Mouse (Mus musculus): ENCODE data around the gene Gcdh.

Gene Gcdh

DNA sequence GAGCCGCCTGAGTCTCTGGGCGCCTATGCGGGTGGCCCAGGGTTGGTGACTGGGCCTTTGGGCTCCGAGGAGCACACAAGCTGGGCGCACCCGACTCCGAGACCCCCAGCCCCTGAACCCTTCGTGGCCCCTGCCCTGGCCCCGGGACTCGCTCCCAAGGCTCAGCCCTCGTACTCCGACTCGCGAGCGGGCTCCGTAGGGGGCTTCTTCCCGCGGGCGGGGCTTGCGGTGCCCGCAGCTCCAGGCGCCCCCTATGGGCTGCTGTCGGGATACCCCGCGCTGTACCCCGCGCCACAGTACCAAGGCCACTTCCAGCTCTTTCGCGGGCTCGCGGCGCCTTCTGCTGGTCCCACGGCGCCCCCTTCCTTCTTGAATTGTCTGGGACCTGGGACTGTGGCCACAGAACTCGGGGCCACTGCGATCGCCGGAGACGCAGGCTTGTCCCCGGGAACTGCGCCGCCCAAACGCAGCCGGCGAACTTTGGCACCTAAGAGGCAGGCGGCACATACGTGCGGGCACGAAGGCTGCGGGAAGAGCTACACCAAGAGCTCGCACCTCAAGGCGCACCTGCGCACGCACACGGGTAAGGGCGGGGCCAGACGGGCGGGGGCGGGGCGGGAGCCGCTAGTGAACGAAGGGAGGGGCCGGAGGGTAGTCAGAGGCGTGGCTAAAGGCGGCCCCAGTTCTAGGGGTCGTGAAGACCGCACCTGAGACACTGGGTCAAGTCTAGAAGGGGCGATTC is 9.4 kb upstream of the Gcdh start:
- Histone ChIP-seq H3K36me3 (ENCODE audit: control insufficient read depth, insufficient read depth, low read length, poor library complexity, severe bottlenecking) (no peaks in the 10 kb centered on the region), H3K27me3 (ENCODE audit: control insufficient read depth, insufficient read depth, low read length, poor library complexity, severe bottlenecking) (no peaks in the 10 kb centered on the region)
- peak; percentile 92 for DNase-seq (ENCODE audit: low read depth, low spot score)

DNA sequence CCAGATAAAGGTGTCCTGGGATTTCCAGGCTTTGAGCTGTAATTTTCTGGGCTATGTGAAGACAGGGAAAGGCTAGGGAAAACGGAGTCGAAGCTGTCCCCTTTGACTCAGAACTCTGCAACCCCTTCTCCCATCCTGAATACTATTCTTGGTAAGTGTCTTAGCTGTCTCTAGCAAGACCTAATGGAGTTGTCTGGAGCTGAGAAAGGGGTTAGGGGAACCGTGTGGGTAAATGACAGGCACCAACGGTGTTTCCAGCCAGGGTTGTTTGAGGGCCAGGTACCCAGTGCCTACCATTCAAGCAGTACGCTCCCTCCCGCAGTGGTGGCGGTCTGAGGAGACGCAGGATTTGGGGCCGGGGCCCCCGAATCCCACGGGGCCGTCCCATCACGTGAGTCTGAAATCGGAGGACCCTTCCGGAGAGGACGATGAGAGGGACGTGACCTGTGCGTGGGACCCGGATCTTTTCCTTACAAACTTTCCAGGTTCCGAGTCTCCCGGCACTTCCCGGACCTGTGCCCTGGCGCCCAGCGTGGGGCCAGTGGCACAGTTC is 8.7 kb upstream of the Gcdh start:
- H3K27me3 ChIP-seq (ENCODE audit: control insufficient read depth, insufficient read depth, low read length, poor library complexity, severe bottlenecking), result no peaks in the 10 kb centered on the region
- DNase-seq (ENCODE audit: low read depth, low spot score), result no peak
- no peaks in the 10 kb centered on the region for H3K36me3 ChIP-seq (ENCODE audit: control insufficient read depth, insufficient read depth, low read length, poor library complexity, severe bottlenecking)

DNA sequence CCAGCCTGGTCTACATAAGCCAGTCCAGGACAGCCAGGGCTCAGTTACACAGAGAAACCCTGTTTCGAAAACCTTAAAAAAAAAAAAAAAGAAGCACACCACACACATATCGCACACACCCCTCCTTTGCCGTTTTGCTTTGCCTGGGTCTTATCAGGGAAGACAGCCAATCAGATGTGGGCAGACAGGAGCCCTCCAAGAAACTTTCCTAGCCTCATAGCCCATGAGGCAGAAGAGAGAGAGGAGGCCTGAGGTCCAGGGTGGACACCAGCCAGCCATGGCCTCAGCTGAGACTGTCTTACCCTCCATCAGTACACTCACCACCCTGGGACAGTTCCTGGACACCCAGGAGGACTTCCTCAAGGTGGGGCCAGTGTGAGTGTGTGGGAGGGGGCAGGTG is 8.0 kb upstream of the Gcdh start, which contains the start of gene Klf1:
Klf1 (plus strand) TSS at position 177 of the 400 bp plus-strand sequence.
- no peak for DNase-seq (ENCODE audit: low read depth, low spot score)
- Histone ChIP-seq H3K27me3 (ENCODE audit: control insufficient read depth, insufficient read depth, low read length, poor library complexity, severe bottlenecking) (no peaks in the 10 kb centered on the region), H3K36me3 (ENCODE audit: control insufficient read depth, insufficient read depth, low read length, poor library complexity, severe bottlenecking) (no peaks in the 10 kb centered on the region)

DNA sequence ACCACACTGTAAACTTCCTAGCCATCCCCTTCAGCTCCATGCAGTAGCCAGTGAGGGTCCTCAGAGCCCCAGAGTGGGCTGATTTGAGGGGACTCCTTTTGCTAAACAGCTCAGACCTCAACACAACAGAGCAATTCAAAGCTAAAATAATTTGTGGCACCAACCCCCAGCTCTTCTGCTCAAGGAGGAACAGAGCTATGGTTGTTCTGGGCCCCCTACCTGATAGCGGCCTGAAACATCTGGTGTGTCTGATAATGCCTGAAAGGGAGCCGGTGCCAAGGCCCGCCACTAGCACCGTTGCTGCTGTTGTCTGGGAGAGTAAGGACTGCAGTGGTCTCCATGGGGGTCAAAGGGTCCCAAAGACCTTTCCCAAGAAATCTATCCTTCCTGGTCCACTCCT is 7.3 kb upstream of the Gcdh start:
- no peaks in the 10 kb centered on the region for H3K27me3 ChIP-seq (ENCODE audit: control insufficient read depth, insufficient read depth, low read length, poor library complexity, severe bottlenecking)
- no peak for DNase-seq (ENCODE audit: low read depth, low spot score)
- H3K36me3 ChIP-seq (ENCODE audit: control insufficient read depth, insufficient read depth, low read length, poor library complexity, severe bottlenecking), result no peaks in the 10 kb centered on the region

DNA sequence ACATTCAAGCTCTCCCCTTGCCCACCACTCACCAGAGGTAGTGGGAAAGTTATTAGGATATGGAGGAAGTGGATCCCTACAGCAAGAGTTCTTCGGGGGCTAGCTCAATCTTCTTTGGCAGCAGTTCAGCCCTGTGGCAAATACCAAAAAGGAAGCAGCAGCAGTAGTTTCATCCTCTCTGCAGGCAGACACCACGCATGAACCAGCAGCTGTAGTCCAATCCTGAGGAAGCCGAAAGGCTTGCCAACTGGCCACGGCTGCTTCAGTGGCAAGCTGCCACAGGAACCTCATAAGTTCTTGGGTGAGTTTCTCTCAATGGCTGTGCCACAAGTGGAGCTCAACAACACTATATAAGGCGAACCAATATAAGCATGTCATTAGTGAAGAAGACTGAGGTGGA is 2.2 kb upstream of the Gcdh start:
- no peak for DNase-seq (ENCODE audit: low read depth, low spot score)
- H3K36me3 ChIP-seq (ENCODE audit: control insufficient read depth, insufficient read depth, low read length, poor library complexity, severe bottlenecking), result no peaks in the 10 kb centered on the region
- H3K27me3 ChIP-seq (ENCODE audit: control insufficient read depth, insufficient read depth, low read length, poor library complexity, severe bottlenecking), result no peaks in the 10 kb centered on the region

DNA sequence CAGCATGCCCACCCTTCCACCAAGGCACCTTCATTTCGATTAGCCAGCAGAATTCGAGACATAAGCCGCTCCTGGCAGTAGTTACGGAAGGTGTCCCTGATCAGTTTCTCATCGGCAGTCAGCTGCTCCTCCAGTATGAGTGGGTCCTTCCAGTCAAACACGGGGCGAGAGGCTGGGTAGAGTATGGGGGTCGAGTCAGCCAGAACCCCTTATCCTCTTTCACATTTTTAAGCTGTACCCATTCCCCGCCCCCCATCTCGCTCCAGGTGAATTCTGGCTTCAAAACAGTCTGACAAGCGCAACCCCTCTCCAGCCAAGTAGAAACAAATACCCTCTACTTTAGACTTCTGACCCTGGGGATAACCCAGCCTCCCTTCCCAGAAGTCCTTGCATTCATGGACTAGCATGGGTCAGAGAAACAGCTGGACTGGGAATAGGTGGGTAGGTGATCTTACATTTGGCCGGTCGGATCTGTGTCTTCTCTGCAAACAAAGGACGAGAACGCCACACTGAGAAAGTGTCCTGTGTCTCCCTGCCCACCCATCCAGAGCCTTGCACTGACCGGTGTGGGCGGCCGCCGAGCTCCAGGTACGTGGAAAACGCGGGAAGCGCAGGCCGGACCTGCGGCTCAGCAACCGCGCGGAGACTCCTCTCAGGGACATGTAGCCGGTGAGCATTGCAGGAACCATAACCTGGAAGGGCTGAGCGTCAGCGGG is 570 bp downstream of the Gcdh start:
- no peak for DNase-seq (ENCODE audit: low read depth, low spot score)

DNA sequence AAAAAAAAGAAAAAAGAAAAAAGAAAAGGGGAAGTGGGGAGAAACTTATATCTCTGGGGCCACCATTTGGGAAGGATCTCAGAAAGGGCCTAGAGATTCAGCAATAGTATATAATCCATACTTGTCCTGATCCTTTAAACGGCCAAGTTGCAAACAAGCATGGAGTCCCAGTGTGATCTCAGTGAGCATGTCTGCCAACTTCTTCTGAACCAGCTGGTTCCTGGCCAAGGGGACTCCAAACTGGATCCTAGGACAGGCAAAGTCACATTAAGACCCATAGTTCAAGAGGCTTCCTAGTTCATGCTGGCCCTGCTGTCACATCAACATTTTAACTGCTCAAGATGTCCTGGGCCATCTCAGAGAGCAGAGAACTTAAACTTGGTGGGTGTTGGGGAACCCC is 4.6 kb downstream of the Gcdh start:
- Histone ChIP-seq H3K27me3 (ENCODE audit: control insufficient read depth, insufficient read depth, low read length, poor library complexity, severe bottlenecking) (no peaks in the 10 kb centered on the region), H3K36me3 (ENCODE audit: control insufficient read depth, insufficient read depth, low read length, poor library complexity, severe bottlenecking) (no peaks in the 10 kb centered on the region)
- no peak for DNase-seq (ENCODE audit: low read depth, low spot score)

More for the DNA sequence above, 570 bp downstream of the Gcdh start:
- Histone ChIP-seq H3K27me3 (ENCODE audit: control insufficient read depth, insufficient read depth, low read length, poor library complexity, severe bottlenecking) (no peaks in the 10 kb centered on the region), H3K36me3 (ENCODE audit: control insufficient read depth, insufficient read depth, low read length, poor library complexity, severe bottlenecking) (no peaks in the 10 kb centered on the region)

DNA sequence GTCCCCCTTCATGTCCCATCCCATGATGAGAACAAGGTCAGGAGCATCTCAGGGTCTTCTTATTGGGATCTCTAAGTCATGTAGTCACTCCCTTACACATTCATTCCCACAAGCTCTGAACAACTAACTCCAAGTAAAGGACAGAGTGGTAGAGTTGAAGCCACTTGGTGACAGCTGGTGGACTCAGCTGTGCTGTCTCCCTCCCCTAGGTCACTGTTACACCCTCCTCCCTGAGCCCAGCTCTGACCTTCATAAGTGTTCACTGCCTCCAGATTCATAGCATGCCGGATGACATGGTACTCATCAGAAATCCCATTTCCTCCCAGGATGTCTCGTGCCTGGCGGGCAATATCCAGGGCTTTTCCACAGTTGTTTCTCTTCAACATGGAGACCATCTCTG is 5.4 kb downstream of the Gcdh start:
- DNase-seq (ENCODE audit: low read depth, low spot score), result no peak
- H3K27me3 ChIP-seq (ENCODE audit: control insufficient read depth, insufficient read depth, low read length, poor library complexity, severe bottlenecking), result no peaks in the 10 kb centered on the region
- H3K36me3 ChIP-seq (ENCODE audit: control insufficient read depth, insufficient read depth, low read length, poor library complexity, severe bottlenecking), result no peaks in the 10 kb centered on the region

DNA sequence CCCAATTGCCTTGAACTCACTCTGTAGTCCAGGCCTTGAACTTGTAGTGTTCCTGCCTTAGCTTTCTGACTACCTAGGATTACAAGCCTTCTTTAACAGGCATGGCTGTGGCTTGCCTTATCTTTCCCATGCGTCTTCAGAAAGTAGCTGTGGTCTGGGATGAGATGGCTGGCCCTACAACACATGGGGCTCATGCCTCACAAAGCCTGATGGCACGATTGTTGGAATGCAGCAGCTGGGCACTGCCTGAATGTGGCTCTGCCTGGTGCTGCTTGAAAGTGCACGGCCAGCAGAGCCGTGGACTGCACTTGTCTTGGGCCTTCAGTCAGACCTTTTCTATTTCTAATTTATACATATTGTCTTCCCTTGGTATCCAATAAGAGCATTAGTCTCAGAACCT is 9.0 kb downstream of the Gcdh start:
- no peaks in the 10 kb centered on the region for H3K36me3 ChIP-seq (ENCODE audit: control insufficient read depth, insufficient read depth, low read length, poor library complexity, severe bottlenecking)
- H3K27me3 ChIP-seq (ENCODE audit: control insufficient read depth, insufficient read depth, low read length, poor library complexity, severe bottlenecking), result no peaks in the 10 kb centered on the region
- DNase-seq (ENCODE audit: low read depth, low spot score), result no peak

DNA sequence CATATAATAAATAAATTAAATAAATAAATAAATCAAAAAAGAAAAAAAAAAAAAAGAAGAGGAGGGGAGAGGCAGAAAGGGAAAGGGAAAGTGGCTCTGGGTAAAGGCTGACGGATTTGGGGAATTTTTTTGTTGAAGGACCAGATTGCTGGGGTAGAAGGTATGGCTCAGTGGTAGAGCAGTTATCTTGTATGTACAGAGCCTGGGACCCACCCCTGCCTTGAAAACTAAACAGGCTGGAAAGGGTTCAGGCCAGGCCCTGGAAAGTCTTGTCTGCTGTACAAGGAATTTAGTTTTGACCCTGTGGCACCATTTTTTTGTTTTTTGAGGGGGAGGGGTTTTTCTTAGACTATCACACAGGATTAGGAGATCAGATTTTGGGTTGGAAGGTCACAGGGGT is 14.8 kb downstream of the Gcdh start:
- no peaks in the 10 kb centered on the region for H3K27me3 ChIP-seq (ENCODE audit: control insufficient read depth, insufficient read depth, low read length, poor library complexity, severe bottlenecking)
- DNase-seq (ENCODE audit: low read depth, low spot score), result no peak
- H3K36me3 ChIP-seq (ENCODE audit: control insufficient read depth, insufficient read depth, low read length, poor library complexity, severe bottlenecking), result no peaks in the 10 kb centered on the region

DNA sequence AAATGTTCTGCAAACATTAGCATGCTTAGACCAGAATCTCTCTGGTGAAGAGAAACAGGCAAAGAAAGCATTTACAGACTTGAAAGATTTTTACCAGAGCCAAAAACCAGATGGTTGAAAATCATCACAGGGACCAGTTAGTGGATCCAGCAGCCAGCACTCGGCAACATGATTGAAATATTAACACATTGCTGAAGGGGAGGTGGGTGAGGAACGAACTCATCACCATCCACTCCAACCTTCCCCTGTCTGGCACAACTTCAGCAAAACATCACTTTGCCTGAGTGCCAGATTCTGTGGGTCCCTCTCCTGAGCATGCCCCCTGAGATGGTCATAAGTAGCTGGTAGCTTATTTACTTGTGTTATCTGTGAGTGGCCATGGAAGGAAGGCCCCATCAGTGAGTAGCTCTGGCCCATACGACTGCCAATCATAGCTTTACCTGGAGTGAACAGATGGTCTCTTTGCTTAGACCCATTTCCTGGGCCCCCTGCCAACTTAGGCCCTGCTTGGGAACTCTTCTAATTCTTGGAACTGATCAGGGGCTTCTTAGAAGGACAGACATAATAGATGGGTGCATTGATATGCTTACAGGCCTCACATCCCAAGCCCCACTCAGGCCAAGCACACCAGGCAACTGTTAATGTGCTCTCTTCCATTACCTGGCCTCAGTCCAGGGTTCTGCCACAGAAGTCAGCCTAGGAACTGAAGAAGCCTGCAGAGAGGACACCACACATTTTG is 16.3 kb downstream of the Gcdh start:
- DNase-seq (ENCODE audit: low read depth, low spot score), result no peak
- H3K36me3 ChIP-seq (ENCODE audit: control insufficient read depth, insufficient read depth, low read length, poor library complexity, severe bottlenecking), result no peaks in the 10 kb centered on the region
- no peaks in the 10 kb centered on the region for H3K27me3 ChIP-seq (ENCODE audit: control insufficient read depth, insufficient read depth, low read length, poor library complexity, severe bottlenecking)

DNA sequence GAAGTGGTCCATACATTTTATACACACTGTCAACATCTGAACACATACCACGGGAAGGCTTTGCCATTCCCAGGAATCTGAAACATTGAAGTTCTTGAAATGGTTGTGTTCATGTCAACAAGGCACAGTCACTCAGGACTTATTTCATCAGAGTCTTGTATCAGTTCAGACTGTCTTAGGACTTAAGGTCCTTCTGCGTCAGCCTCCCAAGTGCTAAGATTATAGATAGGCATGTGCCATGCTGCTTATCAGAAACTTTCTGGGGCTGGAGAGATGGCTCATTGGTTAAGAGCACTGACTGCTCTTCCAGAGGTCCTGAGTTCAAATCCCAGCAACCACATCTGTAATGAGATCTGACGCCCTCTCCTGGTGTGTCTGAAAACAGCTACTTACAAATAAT is 19.4 kb downstream of the Gcdh start:
- H3K27me3 ChIP-seq (ENCODE audit: control insufficient read depth, insufficient read depth, low read length, poor library complexity, severe bottlenecking), result no peaks in the 10 kb centered on the region
- no peaks in the 10 kb centered on the region for H3K36me3 ChIP-seq (ENCODE audit: control insufficient read depth, insufficient read depth, low read length, poor library complexity, severe bottlenecking)
- no peak for DNase-seq (ENCODE audit: low read depth, low spot score)

DNA sequence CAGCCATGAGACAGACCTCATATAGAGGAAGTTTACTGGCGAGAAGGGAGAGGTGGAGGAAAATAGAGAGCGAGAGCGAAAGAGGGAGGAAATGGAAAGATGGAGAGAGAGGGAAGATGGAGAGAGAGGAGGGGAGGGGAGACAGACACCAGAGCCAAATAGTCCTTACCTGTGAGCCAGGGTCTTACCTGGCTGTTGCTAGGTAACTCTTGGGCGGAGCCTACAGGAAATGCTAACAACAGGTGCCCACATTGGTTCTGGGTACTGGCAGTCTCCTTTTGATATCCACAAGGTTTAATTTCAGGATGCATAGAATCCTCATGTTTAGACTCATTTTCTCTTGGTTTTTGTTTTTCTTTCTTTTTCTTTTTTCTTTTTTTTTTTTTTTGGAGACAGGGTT is 20.7 kb downstream of the Gcdh start:
- DNase-seq (ENCODE audit: low read depth, low spot score), result no peak
- no peaks in the 10 kb centered on the region for H3K27me3 ChIP-seq (ENCODE audit: control insufficient read depth, insufficient read depth, low read length, poor library complexity, severe bottlenecking)
- peaks cover 3% of the 10 kb centered on the region; the same call in 1 of the 2 replicates for H3K36me3 ChIP-seq (ENCODE audit: control insufficient read depth, insufficient read depth, low read length, poor library complexity, severe bottlenecking)

DNA sequence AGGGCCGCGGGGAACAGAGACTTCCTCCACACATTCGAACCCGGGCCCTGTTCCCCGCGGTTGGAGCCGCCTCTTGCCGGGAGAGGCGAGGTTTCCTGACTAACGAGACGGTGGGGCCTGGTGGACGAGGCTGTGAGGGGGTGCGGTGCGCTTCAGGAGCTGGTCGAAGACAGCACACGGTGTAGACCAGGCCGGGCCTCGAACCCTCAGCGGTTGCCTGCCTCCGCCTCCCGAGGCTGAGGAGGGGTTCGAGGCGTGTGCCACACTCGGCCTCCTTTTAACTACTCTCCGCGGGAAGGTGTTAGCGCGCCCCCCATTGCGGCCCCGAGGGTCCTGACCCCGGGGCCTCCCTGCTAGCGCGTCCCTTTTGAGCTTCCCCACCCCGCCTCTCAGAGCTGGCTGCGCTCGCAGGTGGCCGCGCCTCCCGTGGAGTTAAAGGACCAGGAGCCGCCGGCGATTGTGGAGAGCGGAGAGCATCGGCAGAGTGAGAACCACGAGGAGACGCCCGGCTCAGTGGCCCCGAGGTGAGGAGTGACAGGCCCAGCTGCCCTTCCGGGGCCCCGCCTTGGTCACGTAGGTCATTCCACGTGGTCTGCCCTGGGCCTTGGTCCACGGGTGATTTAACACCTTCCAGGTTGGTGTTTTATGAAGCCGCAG is 21.3 kb downstream of the Gcdh start:
- H3K27me3 ChIP-seq (ENCODE audit: control insufficient read depth, insufficient read depth, low read length, poor library complexity, severe bottlenecking), result no peaks in the 10 kb centered on the region
- peak; percentile 50 for DNase-seq (ENCODE audit: low read depth, low spot score)
- H3K36me3 ChIP-seq (ENCODE audit: control insufficient read depth, insufficient read depth, low read length, poor library complexity, severe bottlenecking), result peaks cover 6% of the 10 kb centered on the region; the same call in 1 of the 2 replicates
